Mouse (Mus musculus) kidney, embryonic 15.5 days (tissue): ENCODE results near the gene Ralgapb. TPM values are rescaled to one million over a fixed set of nuclear protein-coding genes. Genes with fewer than 3 reads are reported as not detected.
"Not testable (repeated sequence)": the region's sequence is repeated elsewhere in the genome, so short reads cannot be mapped to it uniquely, and the experiment has no call there.

Experiments used
- ATAC-seq: fragments of 200-750 bp; cut with Nextera tagmentation; replicated peaks from 2 replicates; pipeline ENCODE4 v1.8.0; 2017; ENCODE audit warnings: moderate TSS enrichment; ENCODE audit not compliant: low FRiP score
- H3K27ac ChIP-seq: fragments of 300-500 bp; sonication (generic); 2 replicates; pipeline ENCODE4 v1.5.1; 2015; ENCODE audit warnings: mild to moderate bottlenecking, inconsistent platforms
- H3K27me3 ChIP-seq: fragments of 300-500 bp; sonication (generic); 2 replicates; pipeline ENCODE4 v1.6.1; 2015; ENCODE audit warnings: inconsistent platforms
- H3K36me3 ChIP-seq: fragments of 300-500 bp; sonication (generic); 2 replicates; pipeline ENCODE4 v1.6.1; 2015; ENCODE audit warnings: inconsistent platforms
- H3K4me1 ChIP-seq: fragments of 300-500 bp; sonication (generic); 2 replicates; pipeline ENCODE4 v1.6.1; 2015; ENCODE audit warnings: inconsistent platforms
- H3K4me2 ChIP-seq: fragments of 300-500 bp; sonication (generic); 2 replicates; pipeline ENCODE4 v1.6.1; 2015; ENCODE audit warnings: moderate library complexity, mild to moderate bottlenecking, inconsistent platforms
- H3K4me3 ChIP-seq: fragments of 300-500 bp; sonication (generic); replicated peaks from 2 replicates; pipeline ENCODE4 v1.5.1; 2015; ENCODE audit warnings: mild to moderate bottlenecking, inconsistent platforms
- H3K9ac ChIP-seq: fragments of 300-500 bp; sonication (generic); 2 replicates; pipeline ENCODE4 v1.6.1; 2015; ENCODE audit warnings: mild to moderate bottlenecking, inconsistent platforms
- H3K9me3 ChIP-seq: fragments of 300-500 bp; sonication (generic); replicated peaks from 2 replicates; pipeline ENCODE4 v1.6.1; 2016; ENCODE audit warnings: inconsistent platforms
- WGBS: fragments of 180-500 bp; shearing (Covaris S2); methylation state at CpG from one replicate; pipeline ENCODE4 v1.1.7; 2015; ENCODE audit warnings: mixed read lengths; 5-methylcytosine and 5-hydroxymethylcytosine counted together
- polyA plus RNA-seq: library from polyadenylated mRNA; unstranded; fragments of >200 nt; fragmentation: Nextera tagmentation; extraction: Ambion mirVana; gene quantifications from 2 replicates; pipeline ENCODE4 v1.2.1, GENCODE M21; 2015

The Ralgapb gene
- polyA plus RNA-seq, 1 experiment from 2014 or later: 15.5 TPM

- Histone ChIP-seq H3K4me3 (peak within 1 kb of the TSS; percentile 46), H3K36me3 (no peaks in the 10 kb centered on the region), H3K9ac (peak within 1 kb of the TSS; percentile 40), H3K4me2 (peak within 1 kb of the TSS; percentile 77), H3K4me1 (peaks cover 17% of the 10 kb centered on the region), H3K27ac (no peak within 1 kb of the TSS), H3K9me3 (no peaks in the 10 kb centered on the region), H3K27me3 (peaks cover 42% of the 10 kb centered on the region)
- 0 out of 2 replicates have a peak, but pooled peaks have one; percentile 18 for ATAC-seq
- WGBS: 2% methylated on average over 36 of the region's 36 CpGs
Measured at GRCm38 (mm10) chr2:158375443-158376122, 34.1 kb upstream of the Ralgapb start, which contains the start of gene Snhg11. TSS of gene Snhg11 (plus strand) at chr2:158375638.

- no peaks in the 10 kb centered on the region for H3K9me3 ChIP-seq
- no peak overlapping the region for H3K27ac ChIP-seq
- H3K4me2 ChIP-seq: peak overlapping the region; percentile 77
- H3K4me1 ChIP-seq: peaks cover 17% of the 10 kb centered on the region
- 28% methylated on average over 12 of the region's 12 CpGs for WGBS
- no peaks in the 10 kb centered on the region for H3K36me3 ChIP-seq
- H3K9ac ChIP-seq: no peak overlapping the region
- peak overlapping the region; percentile 46 for H3K4me3 ChIP-seq
- ATAC-seq: no peak
- H3K27me3 ChIP-seq: peaks cover 42% of the 10 kb centered on the region
Measured at GRCm38 (mm10) chr2:158376123-158376687, 33.4 kb upstream of the Ralgapb start.

- no peak overlapping the region for H3K9ac ChIP-seq
- no peak for ATAC-seq
- no peaks in the 10 kb centered on the region for H3K9me3 ChIP-seq
- no peak overlapping the region for H3K4me3 ChIP-seq
- H3K27me3 ChIP-seq: peaks cover 42% of the 10 kb centered on the region
- WGBS: 74% methylated on average over 7 of the region's 7 CpGs
- no peak overlapping the region for H3K4me2 ChIP-seq
- no peak overlapping the region for H3K27ac ChIP-seq
- no peaks in the 10 kb centered on the region for H3K36me3 ChIP-seq
- H3K4me1 ChIP-seq: peaks cover 17% of the 10 kb centered on the region
Measured at GRCm38 (mm10) chr2:158376798-158377197, 32.9 kb upstream of the Ralgapb start.

- peaks cover 42% of the 10 kb centered on the region for H3K27me3 ChIP-seq
- H3K4me2 ChIP-seq: no peak overlapping the region
- H3K36me3 ChIP-seq: no peaks in the 10 kb centered on the region
- WGBS: 87% methylated on average over 1 of the region's 1 CpGs
- no peak overlapping the region for H3K9ac ChIP-seq
- H3K4me1 ChIP-seq: peaks cover 17% of the 10 kb centered on the region
- no peak overlapping the region for H3K27ac ChIP-seq
- H3K9me3 ChIP-seq: no peaks in the 10 kb centered on the region
- H3K4me3 ChIP-seq: no peak overlapping the region
- ATAC-seq: no peak
Measured at GRCm38 (mm10) chr2:158377811-158378210, 31.8 kb upstream of the Ralgapb start.

GRCm38 (mm10) chr2:158379354-158380078 lies 30.1 kb upstream of the Ralgapb start:
- Histone ChIP-seq H3K27ac (no peak overlapping the region), H3K27me3 (peaks cover 34% of the 10 kb centered on the region), H3K4me3 (no peak overlapping the region), H3K36me3 (no peaks in the 10 kb centered on the region), H3K9ac (no peak overlapping the region), H3K4me1 (peaks cover 17% of the 10 kb centered on the region), H3K4me2 (no peak overlapping the region), H3K9me3 (no peaks in the 10 kb centered on the region)
- 37% methylated on average over 13 of the region's 13 CpGs for WGBS
- 0 out of 2 replicates have a peak, but pooled peaks have one; percentile 17 for ATAC-seq

- no peak overlapping the region for H3K9ac ChIP-seq
- ATAC-seq: no peak
- H3K4me1 ChIP-seq: no peaks in the 10 kb centered on the region
- no peak overlapping the region for H3K4me2 ChIP-seq
- no peak overlapping the region for H3K4me3 ChIP-seq
- no peaks in the 10 kb centered on the region for H3K36me3 ChIP-seq
- H3K27me3 ChIP-seq: no peaks in the 10 kb centered on the region
- WGBS: 42% methylated on average over 8 of the region's 8 CpGs
- no peaks in the 10 kb centered on the region for H3K9me3 ChIP-seq
- no peak overlapping the region for H3K27ac ChIP-seq
Measured at GRCm38 (mm10) chr2:158386072-158386471, 23.6 kb upstream of the Ralgapb start.

- H3K27ac ChIP-seq: no peak overlapping the region
- H3K4me3 ChIP-seq: no peak overlapping the region
- 78% methylated on average over 7 of the region's 7 CpGs for WGBS
- no peak overlapping the region for H3K4me2 ChIP-seq
- no peaks in the 10 kb centered on the region for H3K4me1 ChIP-seq
- H3K9ac ChIP-seq: no peak overlapping the region
- H3K9me3 ChIP-seq: no peaks in the 10 kb centered on the region
- ATAC-seq: no peak
- no peaks in the 10 kb centered on the region for H3K36me3 ChIP-seq
- no peaks in the 10 kb centered on the region for H3K27me3 ChIP-seq
Measured at GRCm38 (mm10) chr2:158389421-158389820, 20.2 kb upstream of the Ralgapb start.

GRCm38 (mm10) chr2:158396369-158396768 lies 13.3 kb upstream of the Ralgapb start:
- H3K4me1 ChIP-seq: no peaks in the 10 kb centered on the region
- 89% methylated on average over 6 of the region's 6 CpGs for WGBS
- H3K36me3 ChIP-seq: no peaks in the 10 kb centered on the region
- no peak for ATAC-seq
- H3K4me3 ChIP-seq: no peak overlapping the region
- H3K9me3 ChIP-seq: no peaks in the 10 kb centered on the region
- no peak overlapping the region for H3K4me2 ChIP-seq
- H3K27ac ChIP-seq: no peak overlapping the region
- H3K9ac ChIP-seq: no peak overlapping the region
- no peaks in the 10 kb centered on the region for H3K27me3 ChIP-seq

- 62% methylated on average over 13 of the region's 13 CpGs for WGBS
- H3K4me3 ChIP-seq, ATAC-seq: not testable (repeated sequence)
Measured at GRCm38 (mm10) chr2:158397140-158397539, 12.5 kb upstream of the Ralgapb start.

GRCm38 (mm10) chr2:158402915-158403314 lies 6.7 kb upstream of the Ralgapb start:
- 80% methylated on average over 7 of the region's 7 CpGs for WGBS
- no peaks in the 10 kb centered on the region for H3K36me3 ChIP-seq
- H3K4me1 ChIP-seq: no peaks in the 10 kb centered on the region
- no peak overlapping the region for H3K4me2 ChIP-seq
- ATAC-seq: no peak
- H3K27ac ChIP-seq: no peak overlapping the region
- H3K4me3 ChIP-seq: no peak overlapping the region
- no peak overlapping the region for H3K9ac ChIP-seq
- H3K27me3 ChIP-seq: 0 out of 2 replicates have a peak, but pooled peaks cover 3% of the 10 kb centered on the region
- no peaks in the 10 kb centered on the region for H3K9me3 ChIP-seq

More at GRCm38 (mm10) chr2:158397140-158397539, 12.5 kb upstream of the Ralgapb start:
- H3K4me2 ChIP-seq, H3K4me1 ChIP-seq, H3K9me3 ChIP-seq, H3K9ac ChIP-seq, H3K27ac ChIP-seq, H3K36me3 ChIP-seq, H3K27me3 ChIP-seq: not testable (repeated sequence)

- Histone ChIP-seq H3K4me1 (peaks cover 16% of the 10 kb centered on the region), H3K36me3 (no peaks in the 10 kb centered on the region), H3K4me2 (peak overlapping the region; percentile 79), H3K9ac (peak overlapping the region; percentile 45), H3K9me3 (no peaks in the 10 kb centered on the region), H3K27me3 (no peaks in the 10 kb centered on the region), H3K4me3 (peak overlapping the region; percentile 81), H3K27ac (no peak overlapping the region)
- WGBS: 18% methylated on average over 14 of the region's 14 CpGs
- peak; percentile 30; the same call in 1 of the 2 replicates for ATAC-seq
Measured at GRCm38 (mm10) chr2:158408997-158409594, 552 bp upstream of the Ralgapb start.
